Mouse (Mus musculus) layer of hippocampus, adult 9-11 months (tissue): ENCODE measurements at regions not wholly inside any gene's neighbourhood (a gene's known extent, or its start where the extent isn't known, plus 50 kb on each side); places are given as distances from the start of the nearest gene placed in this dataset.
"Not testable (repeated sequence)": the region's sequence is repeated elsewhere in the genome, so short reads cannot be mapped to it uniquely, and the experiment has no call there.

Experiments used
- DNase-seq: peaks from one replicate; pipeline ENCODE4 v3.0.0; 2022

DNA sequence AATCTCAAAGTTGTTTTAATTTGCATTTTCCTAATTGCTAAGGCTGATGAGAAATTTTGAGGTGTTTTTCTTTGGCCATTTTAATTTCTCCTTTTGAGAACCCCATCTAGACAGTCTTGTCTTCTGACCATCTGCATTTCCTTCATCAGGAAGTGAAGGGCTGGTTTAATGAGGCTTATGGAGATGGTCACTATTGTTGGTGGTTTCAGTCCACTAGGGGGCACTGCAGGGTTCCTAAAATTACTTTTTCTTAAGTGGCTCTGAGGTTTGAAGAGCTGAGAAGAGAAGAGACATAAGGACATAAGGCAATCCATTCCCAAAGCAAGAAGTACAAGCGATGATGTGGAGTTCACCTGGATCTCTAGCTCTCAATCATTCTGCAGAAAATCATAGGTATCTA lies 494.4 kb upstream of the Olfr1507 start:
- not testable (repeated sequence) for DNase-seq

GRCm38 (mm10) chr14:52988563-52988962 lies 493.0 kb upstream of the Olfr1507 start:
- not testable (repeated sequence) for DNase-seq

GRCm38 (mm10) chr14:52972207-52973003 lies 476.9 kb upstream of the Olfr1507 start:
- DNase-seq = not testable (repeated sequence)

DNA sequence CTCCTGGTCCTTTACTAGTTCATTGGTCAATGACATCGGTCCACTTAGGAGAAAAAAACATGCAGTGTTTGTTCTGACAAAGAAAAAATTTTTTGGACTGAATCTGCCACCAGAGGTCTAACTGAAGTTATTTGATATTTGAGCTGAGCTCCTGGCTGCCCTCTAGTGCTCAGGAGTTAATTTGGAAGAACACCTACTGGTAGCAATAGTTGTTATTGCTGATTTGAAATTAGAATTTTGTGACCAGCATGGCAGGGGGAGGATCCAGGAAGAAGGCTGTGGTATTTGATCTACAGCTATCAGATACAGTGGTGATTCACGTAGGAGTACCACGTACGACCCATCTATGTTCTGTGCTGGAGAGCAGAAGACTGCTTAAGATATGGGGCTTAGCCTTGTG lies 466.6 kb upstream of the Olfr1507 start:
- DNase-seq = not testable (repeated sequence)

DNA sequence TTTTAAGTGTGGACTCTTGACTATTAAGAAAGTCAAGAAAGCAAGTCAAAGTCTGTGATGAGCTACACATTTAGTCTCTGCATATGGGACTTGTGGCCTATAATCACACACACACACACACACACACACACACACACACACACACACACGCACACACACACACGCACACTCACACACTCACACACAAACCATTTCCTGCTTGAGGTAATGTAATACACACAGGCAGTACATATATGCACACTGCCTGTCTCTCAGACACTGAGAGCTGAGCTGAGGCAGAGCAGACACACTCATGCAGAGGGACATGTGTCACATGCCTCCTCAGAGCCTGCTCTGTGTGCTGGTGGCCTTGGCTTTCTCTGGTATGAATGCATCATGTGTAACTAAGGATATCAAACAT lies 461.0 kb upstream of the Olfr1507 start:
- DNase-seq = not testable (repeated sequence)

DNA sequence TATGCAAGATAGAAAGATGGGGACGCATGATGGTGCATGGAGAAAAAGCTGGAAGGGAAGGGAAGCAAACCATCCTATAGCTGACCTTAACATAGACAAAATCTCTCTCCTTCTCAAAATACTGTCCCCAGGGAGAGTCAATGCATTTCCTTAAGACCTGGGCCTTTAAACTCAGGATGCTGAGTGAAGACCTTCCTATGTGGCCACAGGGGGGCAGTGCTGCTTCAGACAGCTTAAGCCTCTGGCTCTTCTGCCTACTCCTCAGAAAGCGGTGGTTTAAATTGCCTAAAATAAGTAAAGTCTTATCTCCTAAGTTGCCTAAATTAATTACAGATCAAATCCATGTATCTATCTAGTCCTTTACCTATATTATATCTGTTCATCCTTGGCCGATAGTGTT lies 449.4 kb upstream of the Olfr1507 start:
- DNase-seq = not testable (repeated sequence)

DNA sequence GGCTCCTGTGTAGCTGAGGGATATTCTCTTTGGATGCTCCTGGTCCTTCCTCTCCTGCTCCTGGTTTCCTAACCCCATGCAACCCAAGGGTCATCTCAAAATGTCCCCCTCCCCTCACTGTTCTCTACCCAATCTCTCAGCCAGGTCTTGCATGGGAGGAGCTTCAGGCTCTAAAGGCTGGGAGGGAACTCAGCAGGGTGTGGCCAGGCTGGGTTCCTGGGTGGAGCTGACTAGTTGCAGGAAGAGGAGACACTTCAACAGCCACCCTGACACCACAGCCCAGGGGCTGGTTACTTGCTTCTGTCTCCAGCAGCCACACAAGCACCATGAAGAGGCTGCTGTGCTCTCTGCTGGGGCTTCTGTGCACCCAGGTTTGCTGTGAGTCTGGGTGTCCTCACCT lies 446.9 kb upstream of the Olfr1507 start:
- DNase-seq = not testable (repeated sequence)

GRCm38 (mm10) chr14:52941747-52942146 lies 446.2 kb upstream of the Olfr1507 start:
- not testable (repeated sequence) for DNase-seq

- not testable (repeated sequence) for DNase-seq
Observed at GRCm38 (mm10) chr14:52920138-52920537, 424.6 kb upstream of the Olfr1507 start.

GRCm38 (mm10) chr14:52913814-52914213 lies 418.3 kb upstream of the Olfr1507 start:
- not testable (repeated sequence) for DNase-seq

GRCm38 (mm10) chr14:52899629-52900028 lies 404.1 kb upstream of the Olfr1507 start:
- not testable (repeated sequence) for DNase-seq

GRCm38 (mm10) chr14:52898310-52898709 lies 402.8 kb upstream of the Olfr1507 start:
- not testable (repeated sequence) for DNase-seq

- DNase-seq = not testable (repeated sequence)
Observed at GRCm38 (mm10) chr14:52879978-52880377, 384.4 kb upstream of the Olfr1507 start.

GRCm38 (mm10) chr14:52863841-52864240 lies 368.3 kb upstream of the Olfr1507 start:
- DNase-seq = not testable (repeated sequence)

GRCm38 (mm10) chr14:52863107-52863506 lies 367.6 kb upstream of the Olfr1507 start:
- DNase-seq = not testable (repeated sequence)

- DNase-seq = not testable (repeated sequence)
Observed at GRCm38 (mm10) chr14:52862491-52862890, 366.9 kb upstream of the Olfr1507 start.

DNA sequence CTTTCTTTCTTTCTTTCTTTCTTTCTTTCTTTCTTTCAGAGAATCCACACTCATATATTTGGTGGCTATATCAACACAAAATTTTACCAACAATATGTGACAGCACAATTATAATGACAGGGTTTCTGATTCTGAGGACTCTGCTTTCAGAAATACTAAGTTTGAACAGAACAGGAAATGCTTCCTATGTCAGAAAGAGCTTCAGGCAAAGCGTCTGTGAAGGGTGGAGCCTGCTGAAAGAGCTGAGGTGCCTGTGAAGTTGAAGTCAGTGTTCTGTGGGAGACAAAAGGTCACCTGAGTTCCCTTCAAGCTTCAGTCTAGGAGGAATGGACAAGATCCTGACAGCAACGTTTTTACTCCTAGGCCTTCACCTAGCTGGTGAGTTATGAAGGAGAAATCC lies 359.8 kb upstream of the Olfr1507 start:
- DNase-seq = not testable (repeated sequence)

DNA sequence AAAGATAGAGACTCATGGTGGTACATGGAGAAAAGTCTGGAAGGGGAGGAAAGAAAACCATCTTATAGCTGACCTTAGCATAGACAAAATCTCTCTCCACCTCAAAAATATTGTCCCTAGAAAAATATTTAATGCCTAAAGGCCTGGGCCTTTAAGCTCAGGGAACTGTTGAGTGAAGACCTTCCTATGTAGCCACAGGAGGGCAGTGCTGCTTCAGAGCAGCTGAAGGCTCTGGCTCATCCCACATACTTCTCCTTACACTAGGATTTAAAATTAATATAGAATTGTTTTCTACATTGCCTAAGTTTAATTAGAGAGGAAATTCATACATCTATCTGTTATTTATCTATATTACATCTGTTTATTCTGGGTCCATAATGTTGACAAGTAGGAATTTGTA lies 358.0 kb upstream of the Olfr1507 start:
- DNase-seq = not testable (repeated sequence)

- DNase-seq = not testable (repeated sequence)
Observed at GRCm38 (mm10) chr14:52847970-52848369, 352.4 kb upstream of the Olfr1507 start.

DNA sequence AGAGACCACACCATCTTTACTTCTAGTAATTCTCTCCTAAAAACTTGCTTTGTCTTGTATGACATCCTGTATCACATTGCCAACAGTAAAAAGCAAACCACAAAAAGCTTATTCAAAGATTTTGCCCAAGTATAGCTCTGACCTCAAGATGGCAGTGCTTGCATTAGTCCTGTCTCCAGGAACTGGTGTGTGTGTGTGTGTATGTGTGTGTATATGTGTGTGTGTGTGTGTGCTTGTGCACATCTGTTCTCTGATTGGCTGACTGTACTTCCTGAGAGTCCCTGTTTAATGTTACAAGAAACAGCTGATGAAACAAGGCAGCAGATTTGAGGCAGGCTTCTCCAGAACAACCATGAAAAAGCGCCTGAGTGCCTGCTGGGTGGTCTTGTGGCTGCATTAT lies 328.5 kb upstream of the Olfr1507 start:
- DNase-seq = not testable (repeated sequence)

DNA sequence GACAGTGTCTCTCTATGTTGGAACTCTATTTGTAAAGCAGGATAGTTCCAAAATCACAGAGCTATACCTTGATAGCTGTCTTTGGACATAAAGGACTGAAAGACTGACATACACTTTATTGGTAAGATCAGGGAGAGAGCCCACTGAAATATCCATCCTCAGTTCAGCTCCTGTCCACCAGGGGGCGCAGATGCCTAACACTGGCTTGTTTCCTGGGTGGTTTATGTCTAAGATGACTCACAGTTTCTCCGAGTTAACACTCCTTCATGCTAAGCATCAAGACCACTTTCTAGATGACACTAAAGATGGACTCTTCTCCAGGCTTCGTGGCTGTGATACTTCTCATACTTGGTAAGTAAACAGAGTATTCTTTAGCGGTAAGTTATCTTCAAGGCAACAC lies 326.1 kb upstream of the Olfr1507 start:
- not testable (repeated sequence) for DNase-seq

DNA sequence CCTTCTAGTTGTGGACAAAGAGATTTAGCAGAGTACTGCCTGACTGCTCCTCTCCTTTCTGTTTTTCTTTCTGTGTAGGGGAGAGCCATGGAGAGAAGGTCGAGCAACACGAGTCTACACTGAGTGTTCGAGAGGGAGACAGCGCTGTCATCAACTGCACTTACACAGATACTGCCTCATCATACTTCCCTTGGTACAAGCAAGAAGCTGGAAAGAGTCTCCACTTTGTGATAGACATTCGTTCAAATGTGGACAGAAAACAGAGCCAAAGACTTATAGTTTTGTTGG lies 315.5 kb upstream of the Olfr1507 start:
- not testable (repeated sequence) for DNase-seq

GRCm38 (mm10) chr14:52810275-52811127 lies 315.0 kb upstream of the Olfr1507 start:
- DNase-seq = peak; percentile 37

DNA sequence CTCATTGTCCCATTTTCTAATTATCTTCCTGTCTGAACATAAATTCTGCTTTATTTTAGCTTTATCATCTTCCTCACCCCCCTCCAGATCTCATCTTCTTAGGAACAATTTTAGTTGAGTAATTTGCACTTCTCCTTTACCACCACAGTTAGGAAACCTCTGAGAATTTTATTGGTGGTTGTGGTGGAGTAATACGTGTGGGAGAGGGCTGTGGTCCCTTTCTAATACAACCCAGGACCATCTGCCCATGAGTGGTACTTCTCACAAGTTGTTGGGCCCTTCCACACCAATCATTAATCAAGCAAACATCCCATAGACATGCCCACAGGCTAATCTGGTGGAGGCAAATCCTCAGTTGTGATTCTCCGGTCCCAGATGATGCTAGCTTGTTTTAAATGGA lies 306.2 kb upstream of the Olfr1507 start:
- not testable (repeated sequence) for DNase-seq
